In genomic region chr10:14019198-14019597, GRCm38 (mm10) we compare ENCODE assay signal across 22 mouse cellular contexts. TPM values are rescaled to one million over a fixed set of nuclear protein-coding genes. Genes with fewer than 3 reads are reported as not detected.
A peak's percentile ranks its signal among the peaks of the same experiment; 100 is the strongest.
DNase-seq lines count a peak whose midpoint lies in the region; ATAC-seq and TF ChIP-seq lines count a peak whose summit lies in the region.
"Had no signal": no experiment of that assay in that cellular context is flagged by ENCODE, and none has a peak within 500 bp of the region (broad histone marks: within the 10 kb centered on the region; RNA-seq: fewer than 3 reads in every experiment).

No protein-coding gene starts in this region.

- TF ChIP-seq CTCF in heart, adult 2 months (IDR thresholded peaks at IDR 0.05) = no peak
- TF ChIP-seq CTCF in heart, postnatal 0 days (IDR thresholded peaks at IDR 0.05; ENCODE audit: low read depth) = no peak
- TF ChIP-seq CTCF in CH12.LX (conservative IDR thresholded peaks at IDR 0.05 in 1 of 2, IDR thresholded peaks at IDR 0.05 in 1 of 2; ENCODE audit: low read depth in 2 of 2, low read length in 2 of 2) = no peak
- TF ChIP-seq CTCF in embryonic fibroblast, embryonic 13.5 days (IDR thresholded peaks at IDR 0.05; ENCODE audit: borderline replicate concordance, insufficient read depth, low read length) = no peak

- H3K4me1 ChIP-seq in heart, embryonic 10.5 days = peaks cover 42% of the 10 kb centered on the region
- peaks cover 10% of the 10 kb centered on the region for H3K4me1 ChIP-seq in heart, adult 2 months (ENCODE audit: control insufficient read depth, insufficient read depth, low read length)
- H3K4me1 ChIP-seq in heart, postnatal 0 days (ENCODE audit: control insufficient read depth, insufficient read depth) = peaks cover 34% of the 10 kb centered on the region
- H3K4me1 ChIP-seq in CH12.LX (ENCODE audit: control insufficient read depth in 1 of 2, insufficient read depth in 2 of 2) = peaks cover 7 to 42% of the 10 kb centered on the region in 2 experiments; a peak in 3 of 4 replicates
- peaks cover 13% of the 10 kb centered on the region for H3K4me1 ChIP-seq in embryonic fibroblast, embryonic 13.5 days (ENCODE audit: control insufficient read depth, insufficient read depth, low read length)

- DNase-seq in heart, embryonic 10.5 days (ENCODE audit: low spot score) = no peak
- no peak for DNase-seq in heart, adult 2 months
- no peak for DNase-seq in heart, postnatal 0 days (ENCODE audit: low spot score)
- DNase-seq in heart, adult 8-10 months (ENCODE audit: low spot score) = no peak
- DNase-seq in CH12.LX (ENCODE audit: extremely low read depth) = peak; percentile 21
- no peak for DNase-seq in layer of hippocampus, postnatal 25 days (ENCODE audit: extremely low spot score in 1 of 2, low spot score in 1 of 2)
- DNase-seq: adrenal gland, adult 8-10 months; adrenal gland, postnatal 36 days; cerebellum, adult 11 months; cerebellum, adult 8-10 months; cerebellum, postnatal 14 days; forebrain, postnatal 0 days; heart, adult 18-20 months; heart, postnatal 14 days; kidney, adult 9 months had no signal

- peak overlapping the region; percentile 14; the same call in 1 of the 2 replicates for H3K4me2 ChIP-seq in heart, postnatal 0 days (ENCODE audit: low read depth, low read length)
- H3K4me2 ChIP-seq in CH12.LX (ENCODE audit: insufficient read depth, low read depth, poor library complexity, severe bottlenecking) = peak overlapping the region; percentile 93
- H3K4me2 ChIP-seq: forebrain, embryonic 12.5 days had no signal

- H3K79me2 ChIP-seq in heart, adult 2 months (replicated peaks; ENCODE audit: control insufficient read depth, insufficient read depth, low read length) = peaks cover 6% of the 10 kb centered on the region; the same call in 1 of the 2 replicates
- no peaks in the 10 kb centered on the region for H3K79me2 ChIP-seq in CH12.LX (replicated peaks; ENCODE audit: control insufficient read depth, extremely low read depth, insufficient read depth, poor library complexity, severe bottlenecking)

- H3K9ac ChIP-seq in heart, adult 2 months (ENCODE audit: low read depth, low read length) = no peak overlapping the region
- no peak overlapping the region for H3K9ac ChIP-seq in heart, postnatal 0 days (replicated peaks; ENCODE audit: low read depth, low read length)
- peak overlapping the region; percentile 12; the same call in 1 of the 2 replicates for H3K9ac ChIP-seq in CH12.LX (ENCODE audit: insufficient read depth, low read depth)
- H3K9ac ChIP-seq: embryonic facial prominence, embryonic 12.5 days; forebrain, embryonic 12.5 days; forebrain, postnatal 0 days; hindbrain, embryonic 14.5 days had no signal

- TF ChIP-seq POLR2A in heart, adult 2 months (IDR thresholded peaks at IDR 0.05; ENCODE audit: insufficient read depth, low read depth, low read length) = no peak
- no peak for TF ChIP-seq POLR2A in CH12.LX (IDR thresholded peaks at IDR 0.05; ENCODE audit: low read depth, low read length)
- no peak for TF ChIP-seq POLR2A in embryonic fibroblast, embryonic 13.5 days (IDR thresholded peaks at IDR 0.05; ENCODE audit: low read depth, low read length)

- no peaks in the 10 kb centered on the region for H3K36me3 ChIP-seq in heart, embryonic 10.5 days
- peaks cover 28% of the 10 kb centered on the region for H3K36me3 ChIP-seq in heart, adult 2 months (ENCODE audit: control insufficient read depth, insufficient read depth, low read length)
- no peaks in the 10 kb centered on the region for H3K36me3 ChIP-seq in heart, postnatal 0 days (replicated peaks; ENCODE audit: control insufficient read depth, insufficient read depth, low read length)
- no peaks in the 10 kb centered on the region for H3K36me3 ChIP-seq in CH12.LX (replicated peaks in 1 of 2; ENCODE audit: control insufficient read depth in 1 of 2, insufficient read depth in 1 of 2, low read length in 1 of 2)
- H3K36me3 ChIP-seq: embryonic facial prominence, embryonic 12.5 days; forebrain, embryonic 12.5 days; hindbrain, embryonic 10.5 days had no signal

- no peak for TF ChIP-seq RAD21 in CH12.LX (IDR thresholded peaks at IDR 0.05; ENCODE audit: low read depth, low read length)

- H3K27ac ChIP-seq in heart, embryonic 10.5 days = peak overlapping the region; percentile 12; the same call in 1 of the 2 replicates
- no peak overlapping the region for H3K27ac ChIP-seq in heart, adult 2 months
- no peak overlapping the region for H3K27ac ChIP-seq in heart, postnatal 0 days (ENCODE audit: low read depth)
- H3K27ac ChIP-seq in CH12.LX (ENCODE audit: insufficient read depth, low read depth) = no peak overlapping the region
- H3K27ac ChIP-seq in embryonic fibroblast, embryonic 13.5 days (ENCODE audit: insufficient read depth, low read length) = peak overlapping the region; percentile 25; the same call in 1 of the 2 replicates
- H3K27ac ChIP-seq: embryonic facial prominence, embryonic 12.5 days; forebrain, embryonic 12.5 days; hindbrain, embryonic 10.5 days; hindbrain, embryonic 14.5 days had no signal

- H3K4me3 ChIP-seq in heart, embryonic 10.5 days = no peak overlapping the region
- no peak overlapping the region for H3K4me3 ChIP-seq in heart, adult 2 months
- no peak overlapping the region for H3K4me3 ChIP-seq in heart, postnatal 0 days (ENCODE audit: low read depth, low read length)
- peak overlapping the region in 1 of 3 experiments; percentile 13 for H3K4me3 ChIP-seq in CH12.LX (replicated peaks in 1 of 3; ENCODE audit: low read depth in 2 of 3, low read length in 2 of 3, poor library complexity in 1 of 3)
- no peak overlapping the region for H3K4me3 ChIP-seq in embryonic fibroblast, embryonic 13.5 days (ENCODE audit: insufficient read depth, low read length)
- H3K4me3 ChIP-seq: embryonic facial prominence, embryonic 12.5 days; forebrain, embryonic 12.5 days; hindbrain, embryonic 10.5 days had no signal

- 43% methylated on average over 3 of the region's 3 CpGs for WGBS in heart, embryonic 10.5 days
- 55% methylated on average over 3 of the region's 3 CpGs for WGBS in heart, adult 2 months
- WGBS in heart, postnatal 0 days = 53% methylated on average over 3 of the region's 3 CpGs

- intact Hi-C loops in heart, adult 2 months (cut with DNase I) = loop anchor here (2.0 to 5.0 kb wide), 3 partner anchors 38 to 68 kb away; partner anchors contain the start of gene Hivep2

- TF ChIP-seq EP300 in heart, adult 2 months (IDR thresholded peaks at IDR 0.05; ENCODE audit: insufficient read depth, low read depth, low read length) = no peak
- TF ChIP-seq EP300 in heart, postnatal 0 days (IDR thresholded peaks at IDR 0.05; ENCODE audit: low read depth) = no peak
- peak; percentile 62; the same call in 1 of the 2 replicates for TF ChIP-seq EP300 in CH12.LX (IDR thresholded peaks at IDR 0.05; ENCODE audit: low read length)

- no peaks in the 10 kb centered on the region for H3K9me3 ChIP-seq in heart, embryonic 10.5 days
- H3K9me3 ChIP-seq in heart, postnatal 0 days (replicated peaks; ENCODE audit: control insufficient read depth, low read length) = no peaks in the 10 kb centered on the region
- H3K9me3 ChIP-seq in CH12.LX (replicated peaks; ENCODE audit: low read length) = no peaks in the 10 kb centered on the region
- H3K9me3 ChIP-seq: embryonic facial prominence, embryonic 12.5 days; forebrain, embryonic 12.5 days; hindbrain, embryonic 10.5 days had no signal

- dilution Hi-C loops in CH12.LX (cut with MboI; ENCODE audit: extremely low pct_ligation_motif_present, extremely low pct_unique_long_range_greater_than_20kb, low sequenced_read_pairs) = no loop called here

- no peaks in the 10 kb centered on the region for H3K27me3 ChIP-seq in heart, embryonic 10.5 days (ENCODE audit: insufficient read depth, poor library complexity, severe bottlenecking)
- no peaks in the 10 kb centered on the region for H3K27me3 ChIP-seq in heart, adult 2 months (ENCODE audit: control insufficient read depth, insufficient read depth, low read length)
- no peaks in the 10 kb centered on the region for H3K27me3 ChIP-seq in heart, postnatal 0 days (ENCODE audit: control insufficient read depth, insufficient read depth, low read length)
- no peaks in the 10 kb centered on the region for H3K27me3 ChIP-seq in CH12.LX (replicated peaks)
- H3K27me3 ChIP-seq: embryonic facial prominence, embryonic 12.5 days; forebrain, embryonic 12.5 days had no signal

- ATAC-seq in heart, postnatal 0 days (ENCODE audit: insufficient read depth, low read depth) = no peak
- ATAC-seq in inflammation-experienced regulatory T-cells, adult 6 months = no peak
- ATAC-seq: intestine, postnatal 0 days had no signal

- in situ Hi-C loops in CH12.LX (cut with MboI; ENCODE audit: low pct_ligation_motif_present, low pct_unique_long_range_greater_than_20kb, low sequenced_read_pairs) = no loop called here

TF ChIP-seq in CH12.LX, 34 proteins besides CTCF, POLR2A, EP300 and RAD21 (continues in another document):
- TF ChIP-seq JUND (conservative IDR thresholded peaks at IDR 0.05; ENCODE audit: low read depth, low read length) = 0 out of 2 replicates have a peak, but pooled peaks have one; percentile 36
- TF ChIP-seq E2F4 (IDR thresholded peaks at IDR 0.05; ENCODE audit: insufficient replicate concordance, low read depth, low read length) = no peak
- TF ChIP-seq SIN3A (IDR thresholded peaks at IDR 0.05; ENCODE audit: low read length) = no peak
- TF ChIP-seq HCFC1 (IDR thresholded peaks at IDR 0.05; ENCODE audit: low read depth, low read length) = no peak
- no peak for TF ChIP-seq NRF1 (IDR thresholded peaks at IDR 0.05; ENCODE audit: low read depth, low read length)
- TF ChIP-seq SMC3 (IDR thresholded peaks at IDR 0.05; ENCODE audit: low read depth, low read length) = no peak
- peak; percentile 51; the same call in 1 of the 2 replicates for TF ChIP-seq IRF4 (IDR thresholded peaks at IDR 0.05; ENCODE audit: low read depth, low read length)
- TF ChIP-seq MEF2A (IDR thresholded peaks at IDR 0.05; ENCODE audit: borderline replicate concordance, low read depth, low read length) = peak; percentile 65; the same call in 1 of the 2 replicates
- TF ChIP-seq PAX5 (IDR thresholded peaks at IDR 0.05; ENCODE audit: low read length) = no peak
- TF ChIP-seq BHLHE40 (IDR thresholded peaks at IDR 0.05; ENCODE audit: low read depth, low read length) = peak; percentile 84

RNA-seq across cellular contexts. Expression of gene Hivep2, which starts 53.3 kb away (rescaled TPM):
- 3.4 and 4.1 TPM in 2 replicates for polyA plus RNA-seq in heart, embryonic 10.5 days (2016; fragmentation: Nextera tagmentation; extraction: Ambion mirVana)
- total RNA-seq in heart, adult 2 months (2021) = 10 to 100 TPM; 20.9 to 22.6 TPM
- polyA plus RNA-seq in heart, adult 2 months (2012; rRNA removed) = 5.3 and 10.3 TPM in 2 replicates
- 11.6 and 11.9 TPM in 2 replicates for total RNA-seq in heart, postnatal 0 days (2014; rRNA removed; ENCODE audit: low replicate concordance)
- polyA plus RNA-seq in heart, postnatal 0 days (2015; fragmentation: Nextera tagmentation; extraction: Ambion mirVana) = 3.7 and 3.8 TPM in 2 replicates
- 10 to 100 TPM; 20.4 to 25.8 (median 22.1) TPM for total RNA-seq in heart, adult 8-10 months (2022)
- total RNA-seq in CH12.LX (2012; rRNA removed) = 1.8 and 2.7 TPM in 2 replicates
- total RNA-seq in CH12.LX (2014; rRNA removed) = 0.59 and 0.77 TPM in 2 replicates
- polyA plus RNA-seq in CH12.LX (2012; ENCODE audit: insufficient read length, low read depth) = 1.1 and 1.4 TPM in 2 replicates
- polyA plus RNA-seq in embryonic fibroblast, embryonic 13.5 days (2011; ENCODE audit: insufficient read length, low read depth, missing spikeins) = 20.8 and 25.6 TPM in 2 replicates
- 10 to 100 TPM; 19.4 to 32.6 (median 24.8) TPM for polyA plus RNA-seq in inflammation-experienced regulatory T-cells, adult 6 months (2017; shearing (Covaris generic))
- total RNA-seq in layer of hippocampus, postnatal 25 days (2021) = 100 to 1,000 TPM; 202 to 236 TPM

Comparison
In these comparisons a context has a peak if more than half of its experiments do, and no peak if none do; other contexts are left out.
1. H3K27ac ChIP-seq: peak in heart, embryonic 10.5 days (single experiment) and embryonic fibroblast, embryonic 13.5 days (single experiment); none in heart, adult 2 months (single experiment), heart, postnatal 0 days (single experiment) and CH12.LX (single experiment).